Mouse (Mus musculus) frontal cortex, postnatal 25 days (tissue): Measurements from ENCODE around the gene Zfp770.

Experiments used
- DNase-seq, 2 experiments: peaks; one replicate each; pipeline ENCODE4 v3.0.0; 2022; ENCODE audit warnings: low spot score in 2 of 2

Zfp770 gene

DNA sequence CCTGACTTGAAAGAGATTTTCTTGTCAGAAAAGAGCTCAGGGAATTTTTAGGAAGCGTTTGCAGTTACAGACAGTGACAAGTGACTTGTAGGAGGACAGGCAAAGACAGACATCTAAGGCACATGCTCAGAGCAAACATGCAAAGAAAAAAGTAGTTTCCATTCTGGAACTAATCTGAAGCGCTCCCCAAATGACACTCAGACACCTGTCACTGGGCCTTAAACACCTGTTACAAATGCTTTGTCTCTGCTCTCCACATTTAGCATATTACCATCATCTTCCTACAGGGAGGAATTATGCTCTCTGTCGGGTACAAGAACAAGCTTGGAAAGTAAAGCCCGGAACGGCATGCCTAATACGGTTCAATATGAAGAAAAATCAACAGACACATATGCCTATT is 57.4 kb downstream of the Zfp770 start:
- DNase-seq = no peak
